Mouse (Mus musculus) hindbrain, embryonic 13.5 days (tissue): Measurements from ENCODE around the gene 4921539E11Rik. TPM values are rescaled to one million over a fixed set of nuclear protein-coding genes. Genes with fewer than 3 reads are reported as not detected.

ENCODE experiments used
- ATAC-seq: fragments of 200-750 bp; cut with Nextera tagmentation; 2 replicates; pipeline ENCODE4 v1.8.0; 2017; ENCODE audit warnings: moderate TSS enrichment; ENCODE audit not compliant: low FRiP score
- H3K27ac ChIP-seq: fragments of 300-500 bp; sonication (generic); 2 replicates; pipeline ENCODE4 v1.5.1; 2015; ENCODE audit warnings: inconsistent platforms, mild to moderate bottlenecking, moderate library complexity
- H3K27me3 ChIP-seq: fragments of 300-500 bp; sonication (generic); 2 replicates; pipeline ENCODE4 v1.6.1; 2015; ENCODE audit warnings: mild to moderate bottlenecking, inconsistent platforms
- H3K36me3 ChIP-seq: fragments of 300-500 bp; sonication (generic); 2 replicates; pipeline ENCODE4 v1.6.1; 2015; ENCODE audit warnings: mild to moderate bottlenecking, inconsistent platforms
- H3K4me1 ChIP-seq: fragments of 300-500 bp; sonication (generic); replicated peaks from 2 replicates; pipeline ENCODE4 v1.6.1; 2015; ENCODE audit warnings: inconsistent platforms
- H3K4me2 ChIP-seq: fragments of 300-500 bp; sonication (generic); 2 replicates; pipeline ENCODE4 v1.6.1; 2015; ENCODE audit warnings: inconsistent platforms, mild to moderate bottlenecking, moderate library complexity
- H3K4me3 ChIP-seq: fragments of 300-500 bp; sonication (generic); 2 replicates; pipeline ENCODE4 v1.5.1; 2015; ENCODE audit warnings: mild to moderate bottlenecking, inconsistent platforms
- H3K9ac ChIP-seq: fragments of 300-500 bp; sonication (generic); 2 replicates; pipeline ENCODE4 v1.6.1; 2015; ENCODE audit warnings: mild to moderate bottlenecking, inconsistent platforms
- H3K9me3 ChIP-seq: fragments of 300-500 bp; sonication (generic); 2 replicates; pipeline ENCODE4 v1.6.1; 2016; ENCODE audit warnings: inconsistent platforms
- WGBS: fragments of 180-500 bp; shearing (Covaris S2); methylation state at CpG from one replicate; pipeline ENCODE4 v1.1.7; 2015; 5-methylcytosine and 5-hydroxymethylcytosine counted together
- polyA plus RNA-seq: library from polyadenylated mRNA; unstranded; fragments of >200 nt; fragmentation: Nextera tagmentation; extraction: Ambion mirVana; gene quantifications from 2 replicates; pipeline ENCODE4 v1.2.1, GENCODE M21; 2015

4921539E11Rik gene
- polyA plus RNA-seq, 1 experiment from 2014 or later = not detected

GRCm38 (mm10) chr4:103273021-103273420 lies 17.6 kb downstream of the 4921539E11Rik start:
- 82% methylated on average over 7 of the region's 8 CpGs for WGBS
- Histone ChIP-seq H3K4me1 (no peaks in the 10 kb centered on the region), H3K27ac (no peak overlapping the region), H3K9ac (no peak overlapping the region), H3K36me3 (no peaks in the 10 kb centered on the region), H3K4me3 (no peak overlapping the region), H3K4me2 (no peak overlapping the region), H3K27me3 (no peaks in the 10 kb centered on the region), H3K9me3 (no peaks in the 10 kb centered on the region)
- ATAC-seq = no peak

DNA sequence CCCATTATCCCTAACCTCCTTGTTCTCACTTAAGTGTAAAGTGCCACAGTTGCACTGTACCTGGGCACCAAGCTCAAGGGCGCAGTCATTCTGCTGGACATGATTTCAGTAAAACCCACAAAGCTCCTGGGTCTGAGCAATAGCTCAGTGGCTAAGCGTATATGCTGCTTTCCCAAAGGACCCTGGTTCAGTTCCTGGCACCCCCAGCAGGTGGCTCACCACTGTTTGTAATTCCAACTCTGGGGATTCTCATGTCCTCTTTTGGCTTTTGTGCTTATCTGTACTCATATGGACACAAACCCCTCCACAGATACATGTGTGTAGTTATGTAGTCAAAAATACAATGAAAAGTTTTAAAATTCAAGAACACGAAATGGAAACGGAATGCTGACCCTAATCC lies 21.3 kb downstream of the 4921539E11Rik start:
- H3K36me3 ChIP-seq = no peaks in the 10 kb centered on the region
- ATAC-seq = no peak
- no peaks in the 10 kb centered on the region for H3K27me3 ChIP-seq
- H3K4me2 ChIP-seq = no peak overlapping the region
- no peak overlapping the region for H3K4me3 ChIP-seq
- H3K4me1 ChIP-seq = peaks cover under 1% of the 10 kb centered on the region; the same call in 1 of the 2 replicates
- H3K9me3 ChIP-seq = no peaks in the 10 kb centered on the region
- no peak overlapping the region for H3K27ac ChIP-seq
- no peak overlapping the region for H3K9ac ChIP-seq
- 85% methylated on average over 4 of the region's 4 CpGs for WGBS

GRCm38 (mm10) chr4:103265166-103265565 lies 25.5 kb downstream of the 4921539E11Rik start:
- 48% methylated on average over 2 of the region's 2 CpGs for WGBS
- H3K9me3 ChIP-seq = no peaks in the 10 kb centered on the region
- no peak overlapping the region for H3K9ac ChIP-seq
- no peaks in the 10 kb centered on the region for H3K36me3 ChIP-seq
- H3K27me3 ChIP-seq = no peaks in the 10 kb centered on the region
- no peak overlapping the region for H3K4me2 ChIP-seq
- H3K4me1 ChIP-seq = peaks cover 8% of the 10 kb centered on the region
- no peak for ATAC-seq
- H3K27ac ChIP-seq = no peak overlapping the region
- no peak overlapping the region for H3K4me3 ChIP-seq

DNA sequence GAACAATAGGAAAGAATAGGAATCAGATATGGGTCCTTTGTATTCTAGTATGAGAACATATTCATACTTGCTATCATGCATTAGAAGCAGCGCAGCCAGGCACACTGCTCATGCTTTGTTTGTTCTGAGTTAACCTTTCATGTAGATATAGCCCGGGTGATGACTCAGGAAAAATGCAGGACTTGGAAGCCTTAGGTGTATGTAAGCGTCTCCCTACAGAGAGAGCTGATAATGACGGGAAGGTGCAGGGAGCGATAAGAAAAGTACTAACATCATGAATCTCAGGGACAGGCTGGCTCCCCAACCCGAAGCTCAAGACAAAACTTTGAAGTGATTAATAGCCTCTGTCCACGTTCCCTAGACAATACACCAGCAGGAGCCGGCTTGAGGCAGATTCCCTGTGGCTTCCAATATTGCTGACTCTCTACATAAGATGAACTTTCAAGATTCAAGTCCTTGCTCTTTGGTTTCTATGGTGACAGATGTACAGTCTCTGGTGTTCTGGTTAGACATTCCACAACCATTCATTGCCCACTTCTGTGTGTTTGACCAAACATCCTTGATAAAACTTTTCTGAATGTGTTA lies 26.8 kb downstream of the 4921539E11Rik start:
- H3K36me3 ChIP-seq = no peaks in the 10 kb centered on the region
- 26% methylated on average over 8 of the region's 8 CpGs for WGBS
- H3K4me3 ChIP-seq = no peak overlapping the region
- no peak overlapping the region for H3K27ac ChIP-seq
- no peaks in the 10 kb centered on the region for H3K27me3 ChIP-seq
- peaks cover 8% of the 10 kb centered on the region for H3K4me1 ChIP-seq
- H3K9me3 ChIP-seq = no peaks in the 10 kb centered on the region
- no peak overlapping the region for H3K4me2 ChIP-seq
- H3K9ac ChIP-seq = no peak overlapping the region
- ATAC-seq = 0 out of 2 replicates have a peak, but pooled peaks have one; percentile 66

DNA sequence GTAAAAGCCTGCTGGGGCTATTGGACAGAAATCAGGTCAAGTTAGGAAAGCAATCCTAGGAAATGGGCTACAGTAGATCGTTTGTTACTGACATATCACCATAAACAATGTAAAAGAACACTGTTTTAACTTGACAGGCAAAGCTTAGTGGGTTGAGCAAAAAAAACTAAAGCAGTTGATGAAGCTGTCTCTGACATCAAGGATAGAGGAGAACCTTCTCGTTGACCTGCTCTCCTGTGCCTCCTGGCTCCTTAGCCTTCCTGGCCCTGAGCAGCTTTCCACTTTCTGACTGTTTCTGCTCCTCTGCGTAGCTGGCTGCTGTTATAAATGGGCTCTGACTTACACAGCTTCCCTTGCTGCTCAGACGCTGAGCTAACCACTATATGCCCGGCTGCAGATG lies 27.3 kb downstream of the 4921539E11Rik start:
- Histone ChIP-seq H3K4me3 (no peak overlapping the region), H3K27ac (no peak overlapping the region), H3K27me3 (no peaks in the 10 kb centered on the region), H3K4me1 (peaks cover 8% of the 10 kb centered on the region), H3K4me2 (no peak overlapping the region), H3K9ac (no peak overlapping the region), H3K36me3 (no peaks in the 10 kb centered on the region), H3K9me3 (no peaks in the 10 kb centered on the region)
- WGBS = 54% methylated on average over 5 of the region's 5 CpGs
- ATAC-seq = no peak

GRCm38 (mm10) chr4:103258817-103259216 lies 31.8 kb downstream of the 4921539E11Rik start:
- no peak for ATAC-seq
- H3K27ac ChIP-seq = no peak overlapping the region
- H3K36me3 ChIP-seq = no peaks in the 10 kb centered on the region
- no peak overlapping the region for H3K9ac ChIP-seq
- H3K27me3 ChIP-seq = no peaks in the 10 kb centered on the region
- H3K4me1 ChIP-seq = peaks cover 4% of the 10 kb centered on the region
- WGBS = 87% methylated on average over 3 of the region's 3 CpGs
- no peak overlapping the region for H3K4me2 ChIP-seq
- no peak overlapping the region for H3K4me3 ChIP-seq
- H3K9me3 ChIP-seq = no peaks in the 10 kb centered on the region

GRCm38 (mm10) chr4:103253846-103254245 lies 36.8 kb downstream of the 4921539E11Rik start:
- Histone ChIP-seq H3K9ac (no peak overlapping the region), H3K4me1 (no peaks in the 10 kb centered on the region), H3K27ac (no peak overlapping the region), H3K4me2 (no peak overlapping the region), H3K36me3 (no peaks in the 10 kb centered on the region), H3K4me3 (no peak overlapping the region), H3K9me3 (no peaks in the 10 kb centered on the region), H3K27me3 (no peaks in the 10 kb centered on the region)
- WGBS = 83% methylated on average over 4 of the region's 4 CpGs
- ATAC-seq = no peak

DNA sequence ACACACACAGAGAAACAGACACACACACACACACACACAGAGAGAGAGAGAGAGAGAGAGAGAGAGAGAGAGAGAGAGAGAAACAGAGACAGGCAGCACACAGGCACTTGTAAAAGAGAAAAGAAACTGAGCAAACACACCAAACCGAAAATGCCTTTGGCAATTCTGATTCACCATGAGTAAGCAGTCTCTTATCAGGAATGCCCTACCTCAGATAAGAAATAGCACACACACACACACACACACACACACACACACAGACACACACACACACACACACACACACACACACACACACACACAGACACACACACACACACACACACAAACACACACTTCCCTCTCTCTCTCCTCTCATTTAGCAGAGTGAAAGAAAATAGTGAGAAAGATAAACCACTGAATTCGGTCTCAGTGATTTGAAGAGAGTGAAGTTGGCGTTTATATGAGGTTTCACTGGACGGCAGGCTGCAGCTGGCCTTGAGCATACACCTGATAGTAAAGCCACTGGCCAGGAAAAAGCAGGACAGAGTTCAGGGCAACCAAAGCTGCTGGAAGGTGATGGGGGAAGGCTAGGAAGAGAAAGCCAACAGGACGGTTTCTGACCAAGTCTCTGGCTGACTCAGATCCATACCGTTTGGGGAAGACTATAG lies 41.1 kb downstream of the 4921539E11Rik start:
- Histone ChIP-seq H3K27ac (no peak overlapping the region), H3K36me3 (no peaks in the 10 kb centered on the region), H3K4me3 (no peak overlapping the region), H3K4me1 (no peaks in the 10 kb centered on the region), H3K9me3 (no peaks in the 10 kb centered on the region), H3K4me2 (no peak overlapping the region), H3K27me3 (no peaks in the 10 kb centered on the region), H3K9ac (no peak overlapping the region)
- WGBS = 80% methylated on average over 6 of the region's 6 CpGs
- ATAC-seq = no peak

DNA sequence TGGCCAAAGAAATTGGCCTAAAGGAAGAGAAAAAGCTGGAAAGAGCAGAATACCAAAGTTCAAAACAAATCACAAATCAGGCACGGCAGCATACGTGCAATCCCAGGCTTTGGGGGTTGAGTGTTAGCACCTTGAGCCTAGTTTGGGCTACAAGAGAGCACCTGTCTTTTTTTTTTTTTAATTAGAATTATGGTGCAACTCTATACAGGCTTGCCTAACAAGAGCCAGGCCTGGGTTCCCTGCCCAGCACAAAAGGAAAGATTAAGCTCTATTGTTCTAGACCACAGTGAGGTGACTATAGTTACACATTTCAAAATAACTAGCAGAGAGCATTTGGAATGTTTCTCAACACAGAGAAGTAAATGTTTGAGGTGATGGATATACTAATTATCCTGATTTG lies 42.9 kb downstream of the 4921539E11Rik start:
- no peak for ATAC-seq
- Histone ChIP-seq H3K4me3 (no peak overlapping the region), H3K4me1 (no peaks in the 10 kb centered on the region), H3K27me3 (no peaks in the 10 kb centered on the region), H3K9me3 (no peaks in the 10 kb centered on the region), H3K9ac (no peak overlapping the region), H3K27ac (no peak overlapping the region), H3K36me3 (no peaks in the 10 kb centered on the region), H3K4me2 (no peak overlapping the region)
- 82% methylated on average over 2 of the region's 2 CpGs for WGBS

GRCm38 (mm10) chr4:103247249-103247648 lies 43.4 kb downstream of the 4921539E11Rik start:
- Histone ChIP-seq H3K27ac (no peak overlapping the region), H3K4me1 (no peaks in the 10 kb centered on the region), H3K36me3 (no peaks in the 10 kb centered on the region), H3K9me3 (no peaks in the 10 kb centered on the region), H3K4me2 (no peak overlapping the region), H3K4me3 (no peak overlapping the region), H3K27me3 (no peaks in the 10 kb centered on the region), H3K9ac (no peak overlapping the region)
- WGBS = 88% methylated on average over 3 of the region's 3 CpGs
- no peak for ATAC-seq

DNA sequence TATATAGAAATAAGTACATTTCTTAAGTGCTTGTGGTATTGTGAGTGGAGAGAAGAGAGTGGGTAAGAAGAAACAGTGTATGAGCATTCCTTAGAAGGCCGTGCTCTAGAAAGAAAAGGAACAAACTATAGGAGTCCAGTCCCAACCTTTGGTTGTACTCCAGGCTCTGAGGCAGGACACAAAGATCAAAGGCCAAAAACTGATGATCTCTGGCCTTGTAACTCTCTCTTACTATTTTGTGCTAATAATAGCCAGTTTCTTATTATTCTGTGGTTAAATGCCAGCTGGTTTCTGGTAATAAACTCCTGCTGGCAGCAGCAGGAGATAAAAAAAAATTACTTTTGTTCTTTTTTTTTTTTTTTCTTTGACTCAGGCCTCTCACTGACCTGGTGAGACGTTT lies 58.5 kb downstream of the 4921539E11Rik start:
- H3K4me1 ChIP-seq = no peaks in the 10 kb centered on the region
- H3K27me3 ChIP-seq = no peaks in the 10 kb centered on the region
- H3K4me3 ChIP-seq = no peak overlapping the region
- H3K27ac ChIP-seq = no peak overlapping the region
- no peak overlapping the region for H3K4me2 ChIP-seq
- H3K9me3 ChIP-seq = peaks cover 6% of the 10 kb centered on the region; the same call in 1 of the 2 replicates
- 39% methylated on average over 2 of the region's 2 CpGs for WGBS
- H3K9ac ChIP-seq = no peak overlapping the region
- no peak for ATAC-seq
- no peaks in the 10 kb centered on the region for H3K36me3 ChIP-seq

- Histone ChIP-seq H3K9ac (no peak overlapping the region), H3K4me2 (no peak overlapping the region), H3K4me3 (no peak overlapping the region), H3K9me3 (peaks cover under 1% of the 10 kb centered on the region; the same call in 1 of the 2 replicates), H3K27me3 (no peaks in the 10 kb centered on the region), H3K4me1 (no peaks in the 10 kb centered on the region), H3K36me3 (no peaks in the 10 kb centered on the region), H3K27ac (no peak overlapping the region)
- no peak for ATAC-seq
- 45% methylated on average over 9 of the region's 9 CpGs for WGBS
These were observed 67.8 kb downstream of the 4921539E11Rik start for GRCm38 (mm10) chr4:103222854-103223253.

- Histone ChIP-seq H3K27me3 (no peaks in the 10 kb centered on the region), H3K9ac (no peak overlapping the region), H3K4me3 (no peak overlapping the region), H3K9me3 (no peaks in the 10 kb centered on the region), H3K4me1 (no peaks in the 10 kb centered on the region), H3K27ac (no peak overlapping the region), H3K4me2 (no peak overlapping the region), H3K36me3 (no peaks in the 10 kb centered on the region)
- ATAC-seq = no peak
- 86% methylated on average over 6 of the region's 6 CpGs for WGBS
These were observed 68.9 kb downstream of the 4921539E11Rik start for GRCm38 (mm10) chr4:103221789-103222188.
